Mouse (Mus musculus): ENCODE measurements around the gene Tet1.

- TF ChIP-seq TBP (IDR thresholded peaks at IDR 0.05; ENCODE audit: low read depth, low read length) (no peak), EP300 (IDR thresholded peaks at IDR 0.05; ENCODE audit: low read depth in 1 of 2, low read length in 2 of 2) (no peak), CTCF (IDR thresholded peaks at IDR 0.05 in 2 of 3, conservative IDR thresholded peaks at IDR 0.05 in 1 of 3; ENCODE audit: control insufficient read depth in 1 of 3, insufficient read depth in 1 of 3, low read depth in 2 of 3, low read length in 3 of 3, poor library complexity in 1 of 3, severe bottlenecking in 1 of 3) (no peak), ZC3H11A (IDR thresholded peaks at IDR 0.05; ENCODE audit: low read depth, low read length) (no peak), ELF1 (IDR thresholded peaks at IDR 0.05; ENCODE audit: low read depth, low read length) (no peak), GATA1 (IDR thresholded peaks at IDR 0.05; ENCODE audit: low read depth, low read length) (no peak), MYC (IDR thresholded peaks at IDR 0.05; ENCODE audit: low read depth, low read length) (no peak), ZNF384 (IDR thresholded peaks at IDR 0.05; ENCODE audit: low read depth, low read length) (no peak), GABPA (IDR thresholded peaks at IDR 0.05; ENCODE audit: low read depth, low read length) (no peak), USF1 (IDR thresholded peaks at IDR 0.05; ENCODE audit: low read depth, low read length) (no peak), MEF2A (IDR thresholded peaks at IDR 0.05; ENCODE audit: extremely low read depth, insufficient replicate concordance, low read depth, low read length, poor library complexity, severe bottlenecking) (no peak), USF2 (IDR thresholded peaks at IDR 0.05; ENCODE audit: borderline replicate concordance in 1 of 2, insufficient read depth in 1 of 2, low read depth in 1 of 2, low read length in 2 of 2) (no peak)
Observed at GRCm38 (mm10) chr10:62920766-62921156, 12.0 kb upstream of the Tet1 start.
